Mouse (Mus musculus) neutrophil, adult 5-6 weeks (primary cell): ENCODE data around the gene Dlx6. TPM values are rescaled to one million over a fixed set of nuclear protein-coding genes. Genes with fewer than 3 reads are reported as not detected.

ENCODE experiments used
- ATAC-seq: fragments of 151-379, 151-347 bp; 2 replicates; pipeline ENCODE4 v1.8.0; 2017; ENCODE audit warnings: mild to moderate bottlenecking, moderate TSS enrichment; ENCODE audit not compliant: insufficient number of reproducible peaks, poor library complexity, low FRiP score, severe bottlenecking; ENCODE audit errors: extremely low read depth
- total RNA-seq: library from RNA; stranded (forward); fragments of 200-1000 nt; gene quantifications from 2 replicates; pipeline ENCODE4 v1.2.3, GENCODE M21; 2017

Dlx6 gene
- total RNA-seq, 1 experiment from 2014 or later, result not detected

DNA sequence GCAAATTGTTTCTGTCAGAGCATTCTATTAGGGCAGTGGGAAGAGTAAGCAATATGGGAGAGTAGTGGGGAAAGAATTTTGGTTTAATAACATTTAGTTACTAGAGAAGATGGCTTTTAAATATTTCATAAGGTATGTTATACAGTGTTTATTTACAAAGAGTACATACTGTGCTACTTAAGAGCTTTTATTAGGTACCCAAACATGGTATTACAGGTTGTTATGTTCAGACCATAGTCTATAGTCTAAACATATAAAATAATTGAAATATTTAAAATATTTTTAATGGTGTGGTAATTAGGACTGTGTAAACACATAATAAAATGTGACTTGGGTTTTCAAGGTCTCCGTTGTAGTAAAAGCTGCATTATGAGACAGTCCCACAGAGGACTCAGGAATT is 51.2 kb downstream of the Dlx6 start:
- ATAC-seq, result no peak

DNA sequence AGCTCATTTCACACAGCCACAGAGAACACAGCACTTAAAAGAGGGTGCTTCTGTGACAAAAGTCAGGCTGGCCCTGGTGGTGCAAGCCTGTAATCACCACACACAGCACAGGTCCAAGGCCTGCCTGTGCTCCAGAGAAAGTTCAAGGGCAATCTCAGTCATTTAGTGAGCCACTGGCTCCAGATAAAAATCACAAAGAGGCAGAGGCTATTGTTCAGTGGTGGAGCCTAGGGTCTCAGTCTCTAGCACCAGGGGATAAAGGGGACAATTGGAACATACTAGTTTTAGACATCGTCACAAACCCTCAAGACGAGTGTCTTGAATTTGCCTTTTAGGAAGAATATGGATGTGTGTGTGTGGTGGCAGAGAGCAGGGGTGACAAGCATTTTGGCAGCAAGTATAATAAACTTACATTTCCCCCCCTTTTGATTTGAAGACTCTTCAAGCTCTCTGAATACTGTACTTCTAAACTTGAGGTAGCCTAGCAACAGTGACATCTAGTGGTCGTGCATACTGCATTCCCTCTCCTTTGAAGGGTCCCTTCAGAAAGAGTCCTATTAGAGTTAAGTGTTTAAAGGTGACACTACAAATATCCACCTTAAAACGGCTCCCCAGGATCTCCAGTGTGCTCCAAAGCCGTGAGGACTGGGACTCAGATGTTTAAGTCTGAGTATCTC is 51.9 kb downstream of the Dlx6 start:
- ATAC-seq, result no peak

DNA sequence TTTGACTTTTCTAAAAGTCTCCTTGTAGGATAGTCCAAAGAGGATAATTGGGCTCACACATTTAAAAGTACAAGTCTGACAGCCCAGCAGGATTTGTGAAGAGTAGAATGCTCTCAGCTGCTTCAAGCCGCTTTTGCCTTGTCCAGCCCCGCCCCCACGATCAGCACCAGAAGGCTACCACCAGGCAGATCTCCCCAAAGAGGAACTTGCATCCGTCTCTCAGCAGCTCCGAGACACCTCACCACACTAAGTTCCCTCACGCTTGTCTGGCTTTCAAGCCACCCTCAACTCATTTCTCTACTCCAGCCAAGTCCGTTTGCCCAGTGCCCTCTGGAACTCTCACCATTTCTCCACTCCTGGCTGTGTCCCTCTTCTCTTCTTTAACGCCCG is 52.4 kb downstream of the Dlx6 start:
- no peak for ATAC-seq

DNA sequence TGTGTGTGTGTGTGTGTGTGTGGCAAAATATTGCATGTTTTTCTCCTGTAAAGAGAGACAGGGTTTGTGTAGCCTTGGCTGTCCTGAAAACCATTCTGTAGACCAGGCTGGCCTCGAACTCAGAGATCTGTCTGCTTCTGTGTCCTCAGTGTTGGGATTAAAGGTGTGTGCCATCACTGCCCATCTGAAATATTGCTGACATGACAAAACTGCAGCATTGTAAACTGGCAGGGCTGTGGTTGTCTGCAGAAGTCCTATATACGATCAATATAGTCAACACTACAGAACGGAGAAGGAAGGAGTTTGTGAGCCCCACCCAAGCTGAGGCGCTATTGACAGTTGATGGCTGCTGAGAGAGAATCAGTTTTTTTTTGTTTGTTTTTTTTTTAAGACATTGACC is 54.2 kb downstream of the Dlx6 start:
- no peak for ATAC-seq

Other genes with a start within 250 kb of the Dlx6 start
- gene Dlx5, start 18.8 kb downstream of the Dlx6 start, total RNA-seq, result not detected in 2 replicates
- 2.8 and 4.7 TPM in 2 replicates for gene Sdhaf3, start 92.7 kb downstream of the Dlx6 start, total RNA-seq